Mouse (Mus musculus) hindbrain, postnatal 0 days (tissue): ENCODE results near the gene Bhlhe41. TPM values are rescaled to one million over a fixed set of nuclear protein-coding genes. Genes with fewer than 3 reads are reported as not detected.

Experiments used
- ATAC-seq: fragments of 200-750 bp; cut with Nextera tagmentation; 2 replicates; pipeline ENCODE4 v1.8.0; 2017; ENCODE audit warnings: mild to moderate bottlenecking, moderate TSS enrichment, moderate library complexity
- DNase-seq: peaks from one replicate; pipeline ENCODE4 v3.0.0-alpha.2; 2015; ENCODE audit warnings: low spot score
- H3K27ac ChIP-seq: fragments of 300-500 bp; sonication (generic); 2 replicates; pipeline ENCODE4 v1.5.1; 2014; ENCODE audit warnings: mild to moderate bottlenecking
- H3K27me3 ChIP-seq: fragments of 300-500 bp; sonication (generic); 2 replicates; pipeline ENCODE4 v1.6.1; 2014; ENCODE audit warnings: low read length, mixed read lengths; ENCODE audit not compliant: insufficient read depth
- H3K36me3 ChIP-seq: fragments of 300-500 bp; sonication (generic); 2 replicates; pipeline ENCODE4 v1.6.1; 2014; ENCODE audit warnings: low read length, mixed read lengths; ENCODE audit not compliant: insufficient read depth
- H3K4me1 ChIP-seq: fragments of 300-500 bp; sonication (generic); 2 replicates; pipeline ENCODE4 v1.6.1; 2014; ENCODE audit warnings: antibody characterized with exemption, low read length, mixed read lengths; ENCODE audit not compliant: insufficient read depth
- H3K4me2 ChIP-seq: fragments of 300-500 bp; sonication (generic); 2 replicates; pipeline ENCODE4 v1.6.1; 2014; ENCODE audit warnings: low read depth, mild to moderate bottlenecking, low read length, moderate library complexity, mixed read lengths
- H3K4me3 ChIP-seq: fragments of 300-500 bp; sonication (generic); 2 replicates; pipeline ENCODE4 v1.5.1; 2014; ENCODE audit warnings: low read length
- H3K9ac ChIP-seq: fragments of 300-500 bp; sonication (generic); replicated peaks from 2 replicates; pipeline ENCODE4 v1.6.1; 2014; ENCODE audit warnings: mild to moderate bottlenecking, low read length, moderate library complexity, mixed read lengths
- H3K9me3 ChIP-seq: fragments of 300-500 bp; sonication (generic); 2 replicates; pipeline ENCODE4 v1.6.1; 2016; ENCODE audit warnings: low read length, mixed read lengths
- CTCF ChIP-seq: IDR thresholded peaks from 2 replicates; pipeline ENCODE4 v1.5.1; 2016; ENCODE audit warnings: antibody characterized with exemption, control low read depth, low read depth
- WGBS: fragments of 180-500 bp; shearing (Covaris S2); extraction: QIAGEN DNeasy Blood & Tissue Kit; methylation state at CpG from one replicate; pipeline ENCODE4 v1.1.7; 2014; 5-methylcytosine and 5-hydroxymethylcytosine counted together
- polyA plus RNA-seq: library from polyadenylated mRNA; unstranded; fragments of >200 nt; fragmentation: Nextera tagmentation; extraction: Ambion mirVana; gene quantifications from 2 replicates; pipeline ENCODE4 v1.2.1, GENCODE M21; 2015
- total RNA-seq: library from RNA; depleted of rRNA; stranded (reverse); fragments of >200 nt; gene quantifications from 2 replicates; pipeline ENCODE4 v1.2.3, GENCODE M21; 2014

Gene Bhlhe41
- total and polyA plus RNA-seq, 2 experiments from 2014 or later, result 6.8 to 9.4 TPM

- no peak overlapping the region for H3K9ac ChIP-seq
- no peak for DNase-seq
- no peaks in the 10 kb centered on the region for H3K9me3 ChIP-seq
- H3K36me3 ChIP-seq, result no peaks in the 10 kb centered on the region
- no peak for ATAC-seq
- no peak overlapping the region for H3K27ac ChIP-seq
- no peaks in the 10 kb centered on the region for H3K4me1 ChIP-seq
- no peak overlapping the region for H3K4me3 ChIP-seq
- no peaks in the 10 kb centered on the region for H3K27me3 ChIP-seq
- no peak overlapping the region for H3K4me2 ChIP-seq
- WGBS, result 76% methylated on average over 5 of the region's 5 CpGs
- no peak for TF ChIP-seq CTCF
Measured at GRCm38 (mm10) chr6:145904169-145904568, 38.8 kb upstream of the Bhlhe41 start.

- no peak overlapping the region for H3K4me3 ChIP-seq
- H3K4me2 ChIP-seq, result no peak overlapping the region
- no peak overlapping the region for H3K9ac ChIP-seq
- ATAC-seq (no peak), DNase-seq (no peak)
- H3K4me1 ChIP-seq, result no peaks in the 10 kb centered on the region
- H3K27me3 ChIP-seq, result no peaks in the 10 kb centered on the region
- no peak overlapping the region for H3K27ac ChIP-seq
- H3K36me3 ChIP-seq, result no peaks in the 10 kb centered on the region
- WGBS, result 56% methylated on average over 8 of the region's 8 CpGs
- TF ChIP-seq CTCF, result no peak
- H3K9me3 ChIP-seq, result no peaks in the 10 kb centered on the region
Measured at GRCm38 (mm10) chr6:145894669-145895342, 29.4 kb upstream of the Bhlhe41 start.

GRCm38 (mm10) chr6:145893366-145894021, 28.1 kb upstream of the Bhlhe41 start:
- Histone ChIP-seq H3K36me3 (no peaks in the 10 kb centered on the region), H3K4me1 (no peaks in the 10 kb centered on the region), H3K27ac (no peak overlapping the region), H3K9ac (no peak overlapping the region), H3K4me2 (no peak overlapping the region), H3K9me3 (no peaks in the 10 kb centered on the region), H3K27me3 (no peaks in the 10 kb centered on the region), H3K4me3 (no peak overlapping the region)
- DNase-seq, result no peak
- ATAC-seq, result no peak
- 76% methylated on average over 13 of the region's 13 CpGs for WGBS
- no peak for TF ChIP-seq CTCF

GRCm38 (mm10) chr6:145892381-145893265, 27.3 kb upstream of the Bhlhe41 start:
- Histone ChIP-seq H3K27ac (no peak overlapping the region), H3K4me3 (no peak overlapping the region), H3K4me1 (no peaks in the 10 kb centered on the region), H3K36me3 (no peaks in the 10 kb centered on the region), H3K4me2 (no peak overlapping the region), H3K9me3 (no peaks in the 10 kb centered on the region), H3K9ac (no peak overlapping the region), H3K27me3 (no peaks in the 10 kb centered on the region)
- DNase-seq (no peak), ATAC-seq (no peak)
- 91% methylated on average over 20 of the region's 20 CpGs for WGBS
- TF ChIP-seq CTCF, result no peak

- no peaks in the 10 kb centered on the region for H3K36me3 ChIP-seq
Measured at GRCm38 (mm10) chr6:145891951-145892350, 26.6 kb upstream of the Bhlhe41 start.

GRCm38 (mm10) chr6:145887719-145888118, 22.4 kb upstream of the Bhlhe41 start:
- Histone ChIP-seq H3K9ac (no peak overlapping the region), H3K4me3 (no peak overlapping the region), H3K36me3 (no peaks in the 10 kb centered on the region), H3K4me2 (no peak overlapping the region), H3K27ac (no peak overlapping the region), H3K4me1 (no peaks in the 10 kb centered on the region), H3K9me3 (no peaks in the 10 kb centered on the region), H3K27me3 (no peaks in the 10 kb centered on the region)
- DNase-seq, result no peak
- no peak for TF ChIP-seq CTCF
- no peak for ATAC-seq
- WGBS, result 80% methylated on average over 6 of the region's 6 CpGs

More at GRCm38 (mm10) chr6:145891951-145892350, 26.6 kb upstream of the Bhlhe41 start:
- no peak overlapping the region for H3K4me2 ChIP-seq
- H3K4me3 ChIP-seq, result no peak overlapping the region
- H3K27me3 ChIP-seq, result no peaks in the 10 kb centered on the region
- WGBS, result 80% methylated on average over 11 of the region's 11 CpGs
- H3K9ac ChIP-seq, result no peak overlapping the region
- no peak for DNase-seq
- H3K9me3 ChIP-seq, result no peaks in the 10 kb centered on the region
- no peak overlapping the region for H3K27ac ChIP-seq
- ATAC-seq, result no peak
- no peak for TF ChIP-seq CTCF
- no peaks in the 10 kb centered on the region for H3K4me1 ChIP-seq
